In the genomic region with DNA sequence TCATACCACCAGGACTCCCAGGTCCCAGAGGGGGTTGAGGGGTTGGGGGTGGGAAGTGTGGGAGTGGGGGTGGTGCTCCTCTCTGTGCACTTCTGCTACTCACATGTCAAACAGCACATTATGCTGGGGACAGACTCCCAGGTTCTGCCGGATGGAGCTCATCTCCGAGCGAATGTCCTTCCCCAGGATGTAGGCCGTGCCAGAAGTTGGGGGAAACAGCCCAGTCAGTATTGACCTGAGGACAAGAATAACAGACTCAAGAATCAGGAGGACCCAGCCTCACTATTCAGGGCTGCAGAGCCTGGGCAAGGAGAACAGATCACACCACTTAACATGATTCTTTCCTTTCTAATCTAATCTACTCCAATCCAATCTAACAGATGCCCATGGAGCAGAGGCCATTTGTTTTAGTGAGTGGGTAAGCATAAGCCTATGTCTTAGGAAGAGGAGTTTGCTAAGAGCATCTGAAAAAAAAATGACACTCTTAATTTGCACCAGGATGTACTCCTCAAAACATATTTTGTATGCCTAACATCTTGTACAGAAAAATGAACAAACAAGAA, we compare ENCODE assay signal across 24 mouse cellular contexts.
"Had no signal": no experiment of that assay in that cellular context is flagged by ENCODE, and none has a peak within 500 bp of the region (broad histone marks: within the 10 kb centered on the region; RNA-seq: fewer than 3 reads in every experiment).

No protein-coding gene starts in this region.

- H3K9me3 ChIP-seq: heart, embryonic 12.5 days; hindbrain, embryonic 10.5 days; hindbrain, embryonic 12.5 days; intestine, embryonic 15.5 days; kidney, embryonic 15.5 days; limb, embryonic 10.5 days; limb, embryonic 12.5 days; liver, embryonic 13.5 days; liver, embryonic 15.5 days had no signal

- ATAC-seq: hindbrain, embryonic 16.5 days; inflammation-experienced regulatory T-cells, adult 6 months; intestine, embryonic 15.5 days; intestine, postnatal 0 days; liver, postnatal 0 days had no signal

- H3K9ac ChIP-seq: heart, embryonic 12.5 days; hindbrain, embryonic 12.5 days; hindbrain, embryonic 14.5 days; intestine, embryonic 15.5 days; kidney, embryonic 15.5 days; limb, embryonic 12.5 days; liver, embryonic 13.5 days; liver, embryonic 15.5 days; liver, postnatal 0 days had no signal

- H3K27ac ChIP-seq: gastrocnemius, adult 2 months; hindbrain, embryonic 10.5 days; hindbrain, embryonic 12.5 days; hindbrain, embryonic 14.5 days; intestine, embryonic 15.5 days; kidney, embryonic 15.5 days; kidney, postnatal 0 days; left cerebral cortex, adult 2 months; limb, embryonic 10.5 days; limb, embryonic 12.5 days; liver, embryonic 13.5 days; liver, embryonic 15.5 days had no signal

- H3K27me3 ChIP-seq: heart, embryonic 12.5 days; hindbrain, embryonic 12.5 days; intestine, embryonic 15.5 days; kidney, embryonic 15.5 days; limb, embryonic 12.5 days; liver, embryonic 13.5 days; liver, embryonic 15.5 days had no signal

- H3K4me1 ChIP-seq: heart, embryonic 12.5 days; hindbrain, embryonic 10.5 days; hindbrain, embryonic 12.5 days; intestine, embryonic 15.5 days; kidney, embryonic 15.5 days; limb, embryonic 10.5 days; limb, embryonic 12.5 days; liver, embryonic 13.5 days; liver, embryonic 15.5 days had no signal

- DNase-seq: gastrocnemius, adult 2 months; gastrocnemius, postnatal 10 days; gastrocnemius, postnatal 25 days; heart, postnatal 10 days; heart, postnatal 4 days; kidney, adult 9 months; kidney, postnatal 4 days; liver; liver, embryonic 13.5 days; liver, postnatal 0 days had no signal

- H3K36me3 ChIP-seq: intestine, embryonic 15.5 days had no signal

- H3K4me3 ChIP-seq: gastrocnemius, adult 2 months; heart, embryonic 12.5 days; hindbrain, embryonic 10.5 days; hindbrain, embryonic 12.5 days; intestine, embryonic 15.5 days; kidney, embryonic 15.5 days; left cerebral cortex, adult 2 months; limb, embryonic 10.5 days; limb, embryonic 12.5 days; liver, embryonic 13.5 days; liver, embryonic 15.5 days had no signal
